Mouse (Mus musculus) liver (tissue): ENCODE results near the gene Nectin1.

Experiments
- DNase-seq: peaks from one replicate; pipeline ENCODE4 v3.0.0-alpha.2; 2020; ENCODE audit warnings: mixed read lengths

Gene Nectin1

GRCm38 (mm10) chr9:43742066-43742465 is 1.7 kb upstream of the Nectin1 start:
- DNase-seq: no peak

- peak; percentile 59 for DNase-seq
Measured at GRCm38 (mm10) chr9:43742902-43743646, 710 bp upstream of the Nectin1 start.

GRCm38 (mm10) chr9:43744138-43744981 is 576 bp downstream of the Nectin1 start:
- DNase-seq: peak; percentile 27

- DNase-seq: peak; percentile 38
Measured at GRCm38 (mm10) chr9:43745051-43745792, 1.4 kb downstream of the Nectin1 start.

GRCm38 (mm10) chr9:43745951-43746703 is 2.3 kb downstream of the Nectin1 start:
- DNase-seq: no peak

GRCm38 (mm10) chr9:43747710-43748109 is 3.9 kb downstream of the Nectin1 start:
- no peak for DNase-seq

GRCm38 (mm10) chr9:43748519-43748918 is 4.7 kb downstream of the Nectin1 start:
- DNase-seq: no peak

- no peak for DNase-seq
Measured at GRCm38 (mm10) chr9:43750053-43750452, 6.3 kb downstream of the Nectin1 start.

- no peak for DNase-seq
Measured at GRCm38 (mm10) chr9:43751111-43751510, 7.3 kb downstream of the Nectin1 start.

- no peak for DNase-seq
Measured at GRCm38 (mm10) chr9:43753481-43753880, 9.7 kb downstream of the Nectin1 start.

- DNase-seq: no peak
Measured at GRCm38 (mm10) chr9:43754083-43754482, 10.3 kb downstream of the Nectin1 start.

- no peak for DNase-seq
Measured at GRCm38 (mm10) chr9:43754768-43755197, 11.0 kb downstream of the Nectin1 start.

- DNase-seq: no peak
Measured at GRCm38 (mm10) chr9:43755464-43755863, 11.7 kb downstream of the Nectin1 start.

GRCm38 (mm10) chr9:43755928-43756327 is 12.1 kb downstream of the Nectin1 start:
- DNase-seq: no peak

- DNase-seq: no peak
Measured at GRCm38 (mm10) chr9:43757225-43757624, 13.4 kb downstream of the Nectin1 start.

GRCm38 (mm10) chr9:43757972-43758965 is 14.5 kb downstream of the Nectin1 start:
- peak; percentile 20 for DNase-seq

GRCm38 (mm10) chr9:43760078-43760477 is 16.3 kb downstream of the Nectin1 start:
- no peak for DNase-seq

- no peak for DNase-seq
Measured at GRCm38 (mm10) chr9:43761181-43761820, 17.5 kb downstream of the Nectin1 start.

GRCm38 (mm10) chr9:43761941-43762340 is 18.2 kb downstream of the Nectin1 start:
- DNase-seq: no peak

GRCm38 (mm10) chr9:43765419-43766179 is 21.8 kb downstream of the Nectin1 start:
- DNase-seq: no peak
